Mouse (Mus musculus): ENCODE data around the gene Alkbh5.

The Alkbh5 gene

GRCm38 (mm10) chr11:60536180-60536858 lies at the start of gene Alkbh5:
Gene Alkbh5 (plus strand): TSS chr11:60536381.
- DNase-seq (ENCODE audit: low spot score) = peak; percentile 40

GRCm38 (mm10) chr11:60492726-60493125 lies 43.5 kb upstream of the Alkbh5 start:
- no peak for DNase-seq (ENCODE audit: low spot score)

- no peak for DNase-seq (ENCODE audit: low spot score)
These were observed 40.5 kb upstream of the Alkbh5 start for GRCm38 (mm10) chr11:60495692-60496091.

- DNase-seq (ENCODE audit: low spot score) = no peak
These were observed 28.9 kb upstream of the Alkbh5 start for GRCm38 (mm10) chr11:60507281-60507680.

- no peak for DNase-seq (ENCODE audit: low spot score)
These were observed 27.2 kb upstream of the Alkbh5 start for GRCm38 (mm10) chr11:60508950-60509349.

GRCm38 (mm10) chr11:60509500-60509899 lies 26.7 kb upstream of the Alkbh5 start:
- DNase-seq (ENCODE audit: low spot score) = no peak

GRCm38 (mm10) chr11:60511893-60512292 lies 24.3 kb upstream of the Alkbh5 start:
- DNase-seq (ENCODE audit: low spot score) = no peak

- no peak for DNase-seq (ENCODE audit: low spot score)
These were observed 23.7 kb upstream of the Alkbh5 start for GRCm38 (mm10) chr11:60512520-60512919.

GRCm38 (mm10) chr11:60514941-60515340 lies 21.2 kb upstream of the Alkbh5 start:
- DNase-seq (ENCODE audit: low spot score) = peak; percentile 21

- no peak for DNase-seq (ENCODE audit: low spot score)
These were observed 17.9 kb upstream of the Alkbh5 start for GRCm38 (mm10) chr11:60518305-60518704.

- no peak for DNase-seq (ENCODE audit: low spot score)
These were observed 14.2 kb upstream of the Alkbh5 start for GRCm38 (mm10) chr11:60522027-60522426.

GRCm38 (mm10) chr11:60522661-60523365 lies 13.4 kb upstream of the Alkbh5 start:
- no peak for DNase-seq (ENCODE audit: low spot score)

GRCm38 (mm10) chr11:60526461-60526860 lies 9.7 kb upstream of the Alkbh5 start:
- no peak for DNase-seq (ENCODE audit: low spot score)

- no peak for DNase-seq (ENCODE audit: low spot score)
These were observed 505 bp upstream of the Alkbh5 start for GRCm38 (mm10) chr11:60535676-60536075.

GRCm38 (mm10) chr11:60536859-60537467 lies 782 bp downstream of the Alkbh5 start:
- DNase-seq (ENCODE audit: low spot score) = no peak

GRCm38 (mm10) chr11:60537468-60538347 lies 1.5 kb downstream of the Alkbh5 start:
- peak; percentile 97 for DNase-seq (ENCODE audit: low spot score)

- peak; percentile 37 for DNase-seq (ENCODE audit: low spot score)
These were observed 2.4 kb downstream of the Alkbh5 start for GRCm38 (mm10) chr11:60538371-60539281.

GRCm38 (mm10) chr11:60539540-60539939 lies 3.4 kb downstream of the Alkbh5 start:
- DNase-seq (ENCODE audit: low spot score) = no peak

GRCm38 (mm10) chr11:60540002-60540610 lies 3.9 kb downstream of the Alkbh5 start:
- no peak for DNase-seq (ENCODE audit: low spot score)

- DNase-seq (ENCODE audit: low spot score) = peak; percentile 20
These were observed 4.6 kb downstream of the Alkbh5 start for GRCm38 (mm10) chr11:60540761-60541160.

GRCm38 (mm10) chr11:60541831-60542230 lies 5.7 kb downstream of the Alkbh5 start:
- no peak for DNase-seq (ENCODE audit: low spot score)

All from yolk sac, embryonic 10.5 days (tissue).